12 mouse cellular contexts compared by ENCODE assay signal in genomic region chr4:122892157-122892556, GRCm38 (mm10). TPM values are rescaled to one million over a fixed set of nuclear protein-coding genes. Genes with fewer than 3 reads are reported as not detected.
DNase-seq lines count a peak whose midpoint lies in the region; ATAC-seq and TF ChIP-seq lines count a peak whose summit lies in the region.
"Had no signal": no experiment of that assay in that cellular context is flagged by ENCODE, and none has a peak within 500 bp of the region (broad histone marks: within the 10 kb centered on the region; RNA-seq: fewer than 3 reads in every experiment).

No protein-coding gene starts in this region.

- no peaks in the 10 kb centered on the region for H3K36me3 ChIP-seq in hindbrain, embryonic 10.5 days
- H3K36me3 ChIP-seq in hindbrain, postnatal 0 days (ENCODE audit: insufficient read depth, low read length), result no peaks in the 10 kb centered on the region
- no peaks in the 10 kb centered on the region for H3K36me3 ChIP-seq in stomach, embryonic 15.5 days
- no peaks in the 10 kb centered on the region for H3K36me3 ChIP-seq in stomach, postnatal 0 days (ENCODE audit: control insufficient read depth, insufficient read depth, low read length)
- H3K36me3 ChIP-seq in liver, embryonic 12.5 days, result no peaks in the 10 kb centered on the region
- no peaks in the 10 kb centered on the region for H3K36me3 ChIP-seq in embryonic facial prominence, embryonic 10.5 days (replicated peaks)
- H3K36me3 ChIP-seq in intestine, embryonic 16.5 days (ENCODE audit: control insufficient read depth, insufficient read depth, low read length), result no peaks in the 10 kb centered on the region
- H3K36me3 ChIP-seq: G1E; intestine, embryonic 15.5 days; midbrain, embryonic 12.5 days had no signal

- no peak overlapping the region for H3K4me2 ChIP-seq in hindbrain, postnatal 0 days (ENCODE audit: low read depth, low read length)
- H3K4me2 ChIP-seq in stomach, embryonic 15.5 days, result no peak overlapping the region
- H3K4me2 ChIP-seq in stomach, postnatal 0 days (replicated peaks; ENCODE audit: low read depth), result no peak overlapping the region
- H3K4me2 ChIP-seq in liver, embryonic 12.5 days, result no peak overlapping the region
- no peak overlapping the region for H3K4me2 ChIP-seq in intestine, embryonic 16.5 days (ENCODE audit: low read depth, low read length)
- H3K4me2 ChIP-seq: intestine, embryonic 15.5 days; midbrain, embryonic 12.5 days had no signal

- H3K9me3 ChIP-seq in hindbrain, embryonic 10.5 days, result no peaks in the 10 kb centered on the region
- H3K9me3 ChIP-seq in hindbrain, postnatal 0 days (ENCODE audit: low read length), result no peaks in the 10 kb centered on the region
- H3K9me3 ChIP-seq in stomach, embryonic 15.5 days, result no peaks in the 10 kb centered on the region
- 0 out of 2 replicates have a peak, but pooled peaks cover 2% of the 10 kb centered on the region for H3K9me3 ChIP-seq in stomach, postnatal 0 days (ENCODE audit: control insufficient read depth, low read length)
- H3K9me3 ChIP-seq in liver, embryonic 12.5 days (replicated peaks), result no peaks in the 10 kb centered on the region
- no peaks in the 10 kb centered on the region for H3K9me3 ChIP-seq in embryonic facial prominence, embryonic 10.5 days
- H3K9me3 ChIP-seq in intestine, embryonic 16.5 days (ENCODE audit: control insufficient read depth, low read length), result no peaks in the 10 kb centered on the region
- H3K9me3 ChIP-seq: G1E; intestine, embryonic 15.5 days; midbrain, embryonic 12.5 days had no signal

- peaks cover 15% of the 10 kb centered on the region for H3K4me1 ChIP-seq in hindbrain, embryonic 10.5 days (replicated peaks)
- peaks cover under 1% of the 10 kb centered on the region; the same call in 1 of the 2 replicates for H3K4me1 ChIP-seq in hindbrain, postnatal 0 days (ENCODE audit: insufficient read depth, low read length)
- H3K4me1 ChIP-seq in stomach, embryonic 15.5 days, result peaks cover 6% of the 10 kb centered on the region; the same call in 1 of the 2 replicates
- H3K4me1 ChIP-seq in stomach, postnatal 0 days (replicated peaks; ENCODE audit: control insufficient read depth, insufficient read depth), result no peaks in the 10 kb centered on the region
- peaks cover 39% of the 10 kb centered on the region for H3K4me1 ChIP-seq in liver, embryonic 12.5 days
- peaks cover 12% of the 10 kb centered on the region for H3K4me1 ChIP-seq in embryonic facial prominence, embryonic 10.5 days
- H3K4me1 ChIP-seq in intestine, embryonic 16.5 days (ENCODE audit: control insufficient read depth, insufficient read depth, low read length), result 0 out of 2 replicates have a peak, but pooled peaks cover 6% of the 10 kb centered on the region

- no peak overlapping the region for H3K9ac ChIP-seq in hindbrain, postnatal 0 days (replicated peaks; ENCODE audit: low read length)
- H3K9ac ChIP-seq in stomach, embryonic 15.5 days, result no peak overlapping the region
- no peak overlapping the region for H3K9ac ChIP-seq in stomach, postnatal 0 days (ENCODE audit: low read length)
- H3K9ac ChIP-seq in liver, embryonic 12.5 days, result no peak overlapping the region
- no peak overlapping the region for H3K9ac ChIP-seq in intestine, embryonic 16.5 days (ENCODE audit: low read depth, low read length)
- H3K9ac ChIP-seq: intestine, embryonic 15.5 days; midbrain, embryonic 12.5 days had no signal

- H3K27me3 ChIP-seq in hindbrain, embryonic 10.5 days (ENCODE audit: insufficient read depth, poor library complexity, severe bottlenecking), result no peaks in the 10 kb centered on the region
- no peaks in the 10 kb centered on the region for H3K27me3 ChIP-seq in hindbrain, postnatal 0 days (ENCODE audit: insufficient read depth, low read length)
- H3K27me3 ChIP-seq in stomach, embryonic 15.5 days (replicated peaks), result no peaks in the 10 kb centered on the region
- H3K27me3 ChIP-seq in stomach, postnatal 0 days (ENCODE audit: control insufficient read depth, insufficient read depth, low read length), result no peaks in the 10 kb centered on the region
- no peaks in the 10 kb centered on the region for H3K27me3 ChIP-seq in liver, embryonic 12.5 days (replicated peaks)
- H3K27me3 ChIP-seq in embryonic facial prominence, embryonic 10.5 days (replicated peaks; ENCODE audit: low read depth, poor library complexity, severe bottlenecking), result no peaks in the 10 kb centered on the region
- no peaks in the 10 kb centered on the region for H3K27me3 ChIP-seq in intestine, embryonic 16.5 days (replicated peaks; ENCODE audit: control insufficient read depth, insufficient read depth, low read length)
- H3K27me3 ChIP-seq: intestine, embryonic 15.5 days; midbrain, embryonic 12.5 days had no signal

- no peak for TF ChIP-seq EP300 in stomach, postnatal 0 days (optimal IDR thresholded peaks at IDR 0.05)

- H3K27ac ChIP-seq in hindbrain, embryonic 10.5 days, result peak overlapping the region; percentile 51
- no peak overlapping the region for H3K27ac ChIP-seq in hindbrain, postnatal 0 days
- H3K27ac ChIP-seq in stomach, embryonic 15.5 days, result peak overlapping the region; percentile 2; the same call in 1 of the 2 replicates
- H3K27ac ChIP-seq in stomach, postnatal 0 days (replicated peaks), result no peak overlapping the region
- H3K27ac ChIP-seq in liver, embryonic 12.5 days, result peak overlapping the region; percentile 49
- no peak overlapping the region; the same call in 1 of the 2 replicates for H3K27ac ChIP-seq in embryonic facial prominence, embryonic 10.5 days (replicated peaks)
- no peak overlapping the region for H3K27ac ChIP-seq in intestine, embryonic 16.5 days (ENCODE audit: low read length)
- H3K27ac ChIP-seq: intestine, embryonic 15.5 days; midbrain, embryonic 12.5 days had no signal

- DNase-seq in hindbrain, embryonic 10.5 days (ENCODE audit: low spot score), result no peak
- no peak for DNase-seq in hindbrain, postnatal 0 days (ENCODE audit: low spot score)
- DNase-seq in stomach, postnatal 0 days (ENCODE audit: low spot score), result no peak
- DNase-seq in skeletal muscle tissue, adult 2 months (ENCODE audit: low read depth, low spot score), result peak; percentile 34
- DNase-seq in embryonic facial prominence, embryonic 10.5 days (ENCODE audit: low spot score), result no peak
- DNase-seq: adrenal gland, postnatal 10 days had no signal

- no peak for ATAC-seq in hindbrain, postnatal 0 days
- no peak for ATAC-seq in stomach, embryonic 15.5 days (ENCODE audit: insufficient read depth, low FRiP score, low read depth)
- no peak for ATAC-seq in stomach, postnatal 0 days (ENCODE audit: low FRiP score, low TSS enrichment)
- peak; percentile 31; the same call in 1 of the 2 replicates for ATAC-seq in liver, embryonic 12.5 days
- no peak for ATAC-seq in intestine, embryonic 16.5 days
- ATAC-seq: intestine, embryonic 15.5 days had no signal

- no peak for TF ChIP-seq CTCF in hindbrain, postnatal 0 days (IDR thresholded peaks at IDR 0.05; ENCODE audit: low read depth)
- no peak for TF ChIP-seq CTCF in stomach, postnatal 0 days (IDR thresholded peaks at IDR 0.05; ENCODE audit: low read depth)

- 72% methylated on average over 5 of the region's 5 CpGs for WGBS in hindbrain, embryonic 10.5 days
- WGBS in hindbrain, postnatal 0 days, result 63% methylated on average over 5 of the region's 5 CpGs
- 69% methylated on average over 5 of the region's 5 CpGs for WGBS in stomach, embryonic 15.5 days
- 75% methylated on average over 5 of the region's 5 CpGs for WGBS in stomach, postnatal 0 days
- WGBS in liver, embryonic 12.5 days (ENCODE audit: insufficient replicate concordance), result 24% methylated on average over 5 of the region's 5 CpGs
- WGBS in embryonic facial prominence, embryonic 10.5 days, result 77% methylated on average over 5 of the region's 5 CpGs
- 67% methylated on average over 5 of the region's 5 CpGs for WGBS in intestine, embryonic 16.5 days

- H3K4me3 ChIP-seq in hindbrain, embryonic 10.5 days, result no peak overlapping the region
- H3K4me3 ChIP-seq in hindbrain, postnatal 0 days (ENCODE audit: low read length), result no peak overlapping the region
- no peak overlapping the region for H3K4me3 ChIP-seq in stomach, embryonic 15.5 days (replicated peaks)
- H3K4me3 ChIP-seq in stomach, postnatal 0 days (ENCODE audit: low read depth, low read length), result no peak overlapping the region
- H3K4me3 ChIP-seq in liver, embryonic 12.5 days, result no peak overlapping the region
- H3K4me3 ChIP-seq in embryonic facial prominence, embryonic 10.5 days, result no peak overlapping the region
- no peak overlapping the region for H3K4me3 ChIP-seq in intestine, embryonic 16.5 days (ENCODE audit: low read length)
- H3K4me3 ChIP-seq: intestine, embryonic 15.5 days; midbrain, embryonic 12.5 days had no signal

RNA-seq across cellular contexts. Expression of gene Cap1, which starts 6.3 kb away (rescaled TPM):
- 66.8 and 79.3 TPM in 2 replicates for polyA plus RNA-seq in hindbrain, embryonic 10.5 days (2016; fragmentation: Nextera tagmentation; extraction: Ambion mirVana)
- 133 and 141 TPM in 2 replicates for total RNA-seq in hindbrain, postnatal 0 days (2014; rRNA removed)
- 59.9 and 60.1 TPM in 2 replicates for polyA plus RNA-seq in hindbrain, postnatal 0 days (2015; fragmentation: Nextera tagmentation; extraction: Ambion mirVana)
- 71.0 and 74.8 TPM in 2 replicates for polyA plus RNA-seq in stomach, embryonic 15.5 days (2015; fragmentation: Nextera tagmentation; extraction: Ambion mirVana)
- polyA plus RNA-seq in stomach, postnatal 0 days (2015; fragmentation: Nextera tagmentation; extraction: Ambion mirVana), result 53.2 and 56.2 TPM in 2 replicates
- 30.3 and 31.6 TPM in 2 replicates for polyA plus RNA-seq in liver, embryonic 12.5 days (2016; fragmentation: Nextera tagmentation; extraction: Ambion mirVana)
- polyA plus RNA-seq in embryonic facial prominence, embryonic 10.5 days (2016; fragmentation: Nextera tagmentation; extraction: Ambion mirVana), result 72.6 and 73.9 TPM in 2 replicates
- 86.4 and 91.1 TPM in 2 replicates for polyA plus RNA-seq in intestine, embryonic 16.5 days (2015; fragmentation: Nextera tagmentation; extraction: Ambion mirVana)

RNA-seq across cellular contexts. Expression of gene Ppt1, which starts 56.1 kb away (rescaled TPM):
- polyA plus RNA-seq in hindbrain, embryonic 10.5 days (2016; fragmentation: Nextera tagmentation; extraction: Ambion mirVana), result 62.4 and 63.4 TPM in 2 replicates
- 29.0 and 36.4 TPM in 2 replicates for total RNA-seq in hindbrain, postnatal 0 days (2014; rRNA removed)
- 88.5 and 89.7 TPM in 2 replicates for polyA plus RNA-seq in hindbrain, postnatal 0 days (2015; fragmentation: Nextera tagmentation; extraction: Ambion mirVana)
- polyA plus RNA-seq in stomach, embryonic 15.5 days (2015; fragmentation: Nextera tagmentation; extraction: Ambion mirVana), result 73.9 and 80.4 TPM in 2 replicates
- 46.8 and 50.7 TPM in 2 replicates for polyA plus RNA-seq in stomach, postnatal 0 days (2015; fragmentation: Nextera tagmentation; extraction: Ambion mirVana)
- polyA plus RNA-seq in liver, embryonic 12.5 days (2016; fragmentation: Nextera tagmentation; extraction: Ambion mirVana), result 25.0 and 26.0 TPM in 2 replicates
- 50.6 and 53.4 TPM in 2 replicates for polyA plus RNA-seq in embryonic facial prominence, embryonic 10.5 days (2016; fragmentation: Nextera tagmentation; extraction: Ambion mirVana)
- polyA plus RNA-seq in intestine, embryonic 16.5 days (2015; fragmentation: Nextera tagmentation; extraction: Ambion mirVana), result 79.3 and 81.0 TPM in 2 replicates

Comparison
In these comparisons a context has a peak if more than half of its experiments do, and no peak if none do; other contexts are left out.
1. H3K27ac ChIP-seq: peak in hindbrain, embryonic 10.5 days (single experiment), stomach, embryonic 15.5 days (single experiment) and liver, embryonic 12.5 days (single experiment); none in hindbrain, postnatal 0 days (single experiment), stomach, postnatal 0 days (single experiment), embryonic facial prominence, embryonic 10.5 days (single experiment) and intestine, embryonic 16.5 days (single experiment).